Mouse (Mus musculus): ENCODE measurements around the gene Rp9. TPM values are rescaled to one million over a fixed set of nuclear protein-coding genes. Genes with fewer than 3 reads are reported as not detected.

Rp9 gene
- polyA plus RNA-seq (2012; rRNA removed) = 87.5 and 91.6 TPM in 2 replicates

GRCm38 (mm10) chr9:22469643-22470042 lies at the start of gene Rp9:
Gene Rp9 (minus strand): TSS chr9:22469743.
- H3K27ac ChIP-seq (ENCODE audit: insufficient read depth, low read length) = no peak within 1 kb of the TSS

DNA sequence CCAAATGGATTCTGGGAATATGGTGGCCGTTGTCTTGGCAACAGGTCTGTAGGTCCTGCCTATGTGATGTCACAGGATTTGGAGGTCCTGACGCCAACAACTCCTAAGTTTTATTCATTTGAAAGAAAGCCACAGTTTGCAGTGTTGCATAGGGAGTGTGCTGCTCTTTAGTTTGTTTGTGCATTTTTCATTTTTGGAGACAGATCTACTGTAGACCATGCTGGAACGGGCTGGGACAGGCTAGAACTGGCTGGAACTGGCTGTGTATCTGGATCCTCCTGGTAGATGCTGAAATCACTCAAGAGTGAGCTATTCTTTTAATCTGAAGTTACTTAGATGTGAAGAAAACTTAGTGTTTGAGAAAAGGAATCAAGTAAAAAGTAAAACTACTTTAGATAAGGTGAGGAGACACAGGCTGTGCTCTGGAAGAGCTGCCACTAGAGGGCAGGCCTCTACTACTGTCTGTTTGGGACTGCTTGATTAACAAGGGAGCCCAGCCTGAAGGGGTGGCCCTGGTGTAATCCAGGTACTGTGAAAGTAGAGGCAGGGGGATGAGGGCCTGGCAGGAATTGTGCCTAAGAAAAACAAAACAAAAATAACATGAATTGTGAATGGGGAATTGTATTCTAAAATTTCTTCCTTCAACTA lies 49.0 kb upstream of the Rp9 start:
- TF ChIP-seq CTCF (IDR thresholded peaks at IDR 0.05; ENCODE audit: borderline replicate concordance, insufficient read depth, low read depth, low read length) (peak; percentile 62), POLR2A (IDR thresholded peaks at IDR 0.05; ENCODE audit: borderline replicate concordance, insufficient read depth, low read length) (no peak)
- Histone ChIP-seq H3K4me1 (ENCODE audit: control insufficient read depth, insufficient read depth, low read length) (no peaks in the 10 kb centered on the region), H3K27me3 (ENCODE audit: control insufficient read depth, insufficient read depth, low read length) (no peaks in the 10 kb centered on the region), H3K27ac (ENCODE audit: insufficient read depth, low read length) (no peak overlapping the region), H3K4me3 (replicated peaks; ENCODE audit: insufficient read depth, low read depth, low read length) (no peak overlapping the region)
- WGBS = 98% methylated on average over 3 of the region's 3 CpGs
- peak; percentile 17 to 25 for DNase-seq

More at GRCm38 (mm10) chr9:22469643-22470042, at the start of gene Rp9:
- H3K27me3 ChIP-seq (ENCODE audit: control insufficient read depth, insufficient read depth, low read length) = no peaks in the 10 kb centered on the region
- H3K4me3 ChIP-seq (replicated peaks; ENCODE audit: insufficient read depth, low read depth, low read length) = peak within 1 kb of the TSS; percentile 92
- H3K4me1 ChIP-seq (ENCODE audit: control insufficient read depth, insufficient read depth, low read length) = no peaks in the 10 kb centered on the region
- no peak for DNase-seq
- WGBS = 92% methylated on average over 3 of the region's 3 CpGs
- no peak for TF ChIP-seq POLR2A (IDR thresholded peaks at IDR 0.05; ENCODE audit: borderline replicate concordance, insufficient read depth, low read length)
- TF ChIP-seq CTCF (IDR thresholded peaks at IDR 0.05; ENCODE audit: borderline replicate concordance, insufficient read depth, low read depth, low read length) = no peak

DNA sequence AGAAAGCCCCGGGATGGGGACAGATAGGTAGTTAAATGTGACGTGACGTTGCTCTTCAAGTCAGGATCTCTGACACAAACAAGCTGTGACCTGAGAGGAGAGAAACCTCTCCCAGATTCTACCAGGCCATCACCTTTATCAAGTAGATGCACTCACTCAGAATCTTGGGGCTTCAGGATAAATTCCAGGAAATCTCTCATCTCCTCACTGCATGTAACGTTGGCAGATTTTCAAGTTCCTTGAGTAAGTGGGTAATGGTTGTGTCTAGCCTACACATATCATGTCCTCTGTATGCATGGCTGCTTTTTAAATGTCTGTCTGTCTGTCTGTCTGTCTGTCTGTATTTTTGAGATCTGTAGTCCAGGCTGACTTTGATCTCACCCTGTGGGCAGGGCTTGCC lies 45.5 kb upstream of the Rp9 start:
- 96% methylated on average over 4 of the region's 4 CpGs for WGBS
- no peak for DNase-seq
- Histone ChIP-seq H3K27me3 (ENCODE audit: control insufficient read depth, insufficient read depth, low read length) (no peaks in the 10 kb centered on the region), H3K4me1 (ENCODE audit: control insufficient read depth, insufficient read depth, low read length) (no peaks in the 10 kb centered on the region), H3K27ac (ENCODE audit: insufficient read depth, low read length) (no peak overlapping the region), H3K4me3 (replicated peaks; ENCODE audit: insufficient read depth, low read depth, low read length) (no peak overlapping the region)
- TF ChIP-seq POLR2A (IDR thresholded peaks at IDR 0.05; ENCODE audit: borderline replicate concordance, insufficient read depth, low read length) (no peak), CTCF (IDR thresholded peaks at IDR 0.05; ENCODE audit: borderline replicate concordance, insufficient read depth, low read depth, low read length) (no peak)

GRCm38 (mm10) chr9:22505574-22505973 lies 36.0 kb upstream of the Rp9 start:
- 92% methylated on average over 2 of the region's 2 CpGs for WGBS
- DNase-seq = no peak
- no peak for TF ChIP-seq POLR2A (IDR thresholded peaks at IDR 0.05; ENCODE audit: borderline replicate concordance, insufficient read depth, low read length)
- TF ChIP-seq CTCF (IDR thresholded peaks at IDR 0.05; ENCODE audit: borderline replicate concordance, insufficient read depth, low read depth, low read length) = no peak
- Histone ChIP-seq H3K4me1 (ENCODE audit: control insufficient read depth, insufficient read depth, low read length) (no peaks in the 10 kb centered on the region), H3K4me3 (replicated peaks; ENCODE audit: insufficient read depth, low read depth, low read length) (no peak overlapping the region), H3K27ac (ENCODE audit: insufficient read depth, low read length) (no peak overlapping the region), H3K27me3 (ENCODE audit: control insufficient read depth, insufficient read depth, low read length) (no peaks in the 10 kb centered on the region)

DNA sequence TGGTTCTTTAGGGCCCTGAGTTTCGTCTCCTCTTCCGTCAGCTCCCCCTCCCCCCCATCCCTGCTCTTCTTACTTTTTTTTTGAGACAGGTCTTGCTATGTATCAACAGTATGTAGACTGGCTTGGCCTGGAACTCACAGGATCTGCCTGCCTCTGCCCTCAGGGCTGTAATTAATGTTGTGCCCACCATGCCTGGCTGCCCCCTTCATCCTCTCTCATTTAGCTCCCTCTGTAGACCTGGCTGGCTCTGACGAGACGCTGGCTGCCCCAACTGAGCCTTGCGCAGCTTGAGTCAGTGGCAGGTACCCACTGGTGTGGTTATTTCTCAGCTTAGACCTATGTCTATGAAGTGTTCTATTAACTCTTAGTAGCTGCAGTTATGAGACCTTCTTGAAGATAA lies 34.0 kb upstream of the Rp9 start:
- WGBS = 80% methylated on average over 5 of the region's 5 CpGs
- TF ChIP-seq POLR2A (IDR thresholded peaks at IDR 0.05; ENCODE audit: borderline replicate concordance, insufficient read depth, low read length) (no peak), CTCF (IDR thresholded peaks at IDR 0.05; ENCODE audit: borderline replicate concordance, insufficient read depth, low read depth, low read length) (no peak)
- no peak overlapping the region for H3K4me3 ChIP-seq (replicated peaks; ENCODE audit: insufficient read depth, low read depth, low read length)
- no peak overlapping the region for H3K27ac ChIP-seq (ENCODE audit: insufficient read depth, low read length)
- no peak for DNase-seq
- H3K27me3 ChIP-seq (ENCODE audit: control insufficient read depth, insufficient read depth, low read length) = no peaks in the 10 kb centered on the region
- no peaks in the 10 kb centered on the region for H3K4me1 ChIP-seq (ENCODE audit: control insufficient read depth, insufficient read depth, low read length)

DNA sequence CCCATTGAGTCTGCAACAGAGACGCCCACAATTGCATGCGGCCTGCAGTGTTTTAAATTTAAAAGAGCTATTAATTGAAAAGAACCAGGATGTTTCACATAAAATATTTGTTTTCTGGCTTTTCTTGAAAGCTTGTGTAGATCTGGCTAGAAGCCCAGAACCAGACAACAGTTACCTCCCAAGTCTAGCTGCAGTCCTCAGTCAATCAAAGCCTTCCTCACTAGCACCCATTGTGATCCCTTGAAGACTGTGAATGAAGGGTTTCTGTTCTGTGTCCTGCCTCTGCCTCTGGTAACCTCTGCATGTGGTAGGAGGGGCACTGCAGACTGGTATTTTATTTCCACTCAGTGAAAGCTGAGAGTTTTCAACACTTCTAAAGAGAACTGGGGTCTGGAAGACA lies 33.4 kb upstream of the Rp9 start:
- WGBS = 83% methylated on average over 2 of the region's 2 CpGs
- TF ChIP-seq POLR2A (IDR thresholded peaks at IDR 0.05; ENCODE audit: borderline replicate concordance, insufficient read depth, low read length) (no peak), CTCF (IDR thresholded peaks at IDR 0.05; ENCODE audit: borderline replicate concordance, insufficient read depth, low read depth, low read length) (no peak)
- no peaks in the 10 kb centered on the region for H3K27me3 ChIP-seq (ENCODE audit: control insufficient read depth, insufficient read depth, low read length)
- H3K27ac ChIP-seq (ENCODE audit: insufficient read depth, low read length) = no peak overlapping the region
- no peak for DNase-seq
- no peaks in the 10 kb centered on the region for H3K4me1 ChIP-seq (ENCODE audit: control insufficient read depth, insufficient read depth, low read length)
- no peak overlapping the region for H3K4me3 ChIP-seq (replicated peaks; ENCODE audit: insufficient read depth, low read depth, low read length)

- Histone ChIP-seq H3K4me1 (ENCODE audit: control insufficient read depth, insufficient read depth, low read length) (no peaks in the 10 kb centered on the region), H3K4me3 (replicated peaks; ENCODE audit: insufficient read depth, low read depth, low read length) (no peak overlapping the region), H3K27ac (ENCODE audit: insufficient read depth, low read length) (no peak overlapping the region), H3K27me3 (ENCODE audit: control insufficient read depth, insufficient read depth, low read length) (no peaks in the 10 kb centered on the region)
- DNase-seq = no peak
- WGBS = 88% methylated on average over 6 of the region's 6 CpGs
- TF ChIP-seq CTCF (IDR thresholded peaks at IDR 0.05; ENCODE audit: borderline replicate concordance, insufficient read depth, low read depth, low read length) (no peak), POLR2A (IDR thresholded peaks at IDR 0.05; ENCODE audit: borderline replicate concordance, insufficient read depth, low read length) (no peak)
These were observed 27.7 kb upstream of the Rp9 start for GRCm38 (mm10) chr9:22497021-22497767.

GRCm38 (mm10) chr9:22495133-22495532 lies 25.6 kb upstream of the Rp9 start:
- TF ChIP-seq POLR2A (IDR thresholded peaks at IDR 0.05; ENCODE audit: borderline replicate concordance, insufficient read depth, low read length) = no peak
- TF ChIP-seq CTCF (IDR thresholded peaks at IDR 0.05; ENCODE audit: borderline replicate concordance, insufficient read depth, low read depth, low read length) = no peak; the same call in 1 of the 2 replicates
- Histone ChIP-seq H3K27ac (ENCODE audit: insufficient read depth, low read length) (no peak overlapping the region), H3K4me1 (ENCODE audit: control insufficient read depth, insufficient read depth, low read length) (no peaks in the 10 kb centered on the region), H3K27me3 (ENCODE audit: control insufficient read depth, insufficient read depth, low read length) (no peaks in the 10 kb centered on the region), H3K4me3 (replicated peaks; ENCODE audit: insufficient read depth, low read depth, low read length) (no peak overlapping the region)
- DNase-seq = no peak
- 85% methylated on average over 2 of the region's 2 CpGs for WGBS

Measured in cerebellum, adult 2 months (tissue).